Mouse (Mus musculus): Measurements from ENCODE around the gene Relt.

DNA sequence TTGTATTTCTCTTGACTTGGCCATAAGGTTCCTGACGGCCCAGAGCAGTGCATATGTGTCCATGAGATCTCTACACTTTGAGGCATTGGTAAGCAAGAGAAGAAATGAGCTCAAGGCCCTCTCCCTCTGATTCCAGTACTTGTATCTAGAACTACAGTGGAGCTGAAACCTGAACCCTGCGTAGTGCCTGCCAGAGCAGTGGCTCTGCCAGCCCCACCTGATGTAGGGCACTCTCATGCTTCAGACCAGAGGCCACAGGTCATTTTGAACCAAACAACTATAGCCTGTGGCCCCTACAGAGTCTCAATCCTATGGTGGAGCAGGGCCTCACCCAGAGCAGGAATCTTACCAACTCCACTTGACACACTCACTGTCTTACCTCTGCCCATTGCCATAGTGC, 13.7 kb downstream of the Relt start:
- TF ChIP-seq CTCF (IDR thresholded peaks at IDR 0.05; ENCODE audit: extremely low read depth, insufficient read depth, insufficient read length, insufficient replicate concordance) (no peak), POLR2A (IDR thresholded peaks at IDR 0.05; ENCODE audit: low read depth, low read length) (no peak)
